Mouse (Mus musculus): ENCODE measurements around the gene Tspoap1. TPM values are rescaled to one million over a fixed set of nuclear protein-coding genes. Genes with fewer than 3 reads are reported as not detected.

The Tspoap1 gene
- 18.0 and 50.9 TPM in 2 replicates for polyA plus RNA-seq (2011; ENCODE audit: insufficient read depth, insufficient read length, low replicate concordance, missing spikeins)

- Histone ChIP-seq H3K27ac (ENCODE audit: control insufficient read depth, insufficient read depth, low read depth, low read length, poor library complexity) (peak within 1 kb of the TSS; percentile 1; the same call in 1 of the 2 replicates), H3K4me1 (ENCODE audit: control insufficient read depth, insufficient read depth, low read length) (peaks cover 4% of the 10 kb centered on the region), H3K4me3 (replicated peaks; ENCODE audit: control insufficient read depth, low read depth, low read length) (no peak within 1 kb of the TSS)
- 6% methylated on average over 23 of the region's 23 CpGs for WGBS
- TF ChIP-seq CTCF (IDR thresholded peaks at IDR 0.05; ENCODE audit: control insufficient read depth, insufficient read depth, low read length) (no peak), POLR2A (IDR thresholded peaks at IDR 0.05; ENCODE audit: borderline replicate concordance, control insufficient read depth, low read depth, low read length) (peak; percentile 73; the same call in 1 of the 2 replicates)
Measured at GRCm38 (mm10) chr11:87760301-87761081, at the start of gene Tspoap1. Gene Tspoap1, plus strand, starts transcription at chr11:87760541.

DNA sequence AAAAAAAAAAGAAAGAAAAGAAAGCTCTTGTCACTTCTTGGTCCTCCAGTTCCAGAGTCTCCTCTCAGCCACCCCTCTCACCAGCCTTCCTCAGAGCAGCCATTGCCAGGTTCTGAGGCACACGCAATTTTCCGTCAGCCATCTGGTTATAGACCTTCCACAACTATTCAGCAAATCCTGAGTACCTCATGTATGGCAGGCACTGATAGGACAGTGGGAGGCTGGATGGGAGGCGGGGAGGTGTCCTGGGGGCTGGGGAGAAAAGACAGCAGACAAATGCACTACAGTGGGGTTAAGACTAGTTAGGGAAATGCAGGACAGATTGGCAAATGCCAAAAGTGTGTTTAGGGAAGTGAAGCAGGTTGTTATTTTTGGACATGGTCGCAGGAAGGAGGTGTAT, 48.2 kb upstream of the Tspoap1 start:
- WGBS, result 31% methylated on average over 4 of the region's 4 CpGs
- Histone ChIP-seq H3K27ac (ENCODE audit: control insufficient read depth, insufficient read depth, low read depth, low read length, poor library complexity) (no peak overlapping the region), H3K4me3 (replicated peaks; ENCODE audit: control insufficient read depth, low read depth, low read length) (no peak overlapping the region), H3K4me1 (ENCODE audit: control insufficient read depth, insufficient read depth, low read length) (no peaks in the 10 kb centered on the region; the same call in 1 of the 2 replicates)
- no peak for TF ChIP-seq POLR2A (IDR thresholded peaks at IDR 0.05; ENCODE audit: borderline replicate concordance, control insufficient read depth, low read depth, low read length)
- TF ChIP-seq CTCF (IDR thresholded peaks at IDR 0.05; ENCODE audit: control insufficient read depth, insufficient read depth, low read length), result no peak

DNA sequence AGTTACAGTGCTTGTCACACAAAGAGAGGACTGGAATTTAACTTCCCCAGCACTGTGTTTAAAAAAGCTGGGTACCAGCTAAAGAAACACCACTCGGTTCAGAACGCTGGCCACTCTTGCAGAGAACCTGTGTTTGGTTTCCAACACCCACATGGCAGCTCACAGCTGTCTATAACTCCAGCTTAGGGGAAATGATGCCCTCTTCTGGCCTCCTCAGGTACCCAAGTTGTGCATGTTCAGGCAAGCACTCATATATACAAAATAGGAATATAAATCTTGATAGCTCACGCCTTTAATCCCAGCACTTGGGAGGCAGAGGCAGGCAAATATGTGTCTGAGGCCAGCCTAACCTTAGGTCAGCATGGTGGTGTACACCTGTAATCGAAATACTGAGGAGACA, 44.3 kb upstream of the Tspoap1 start:
- Histone ChIP-seq H3K4me3 (replicated peaks; ENCODE audit: control insufficient read depth, low read depth, low read length) (no peak overlapping the region), H3K4me1 (ENCODE audit: control insufficient read depth, insufficient read depth, low read length) (no peaks in the 10 kb centered on the region; the same call in none of the 2 replicates), H3K27ac (ENCODE audit: control insufficient read depth, insufficient read depth, low read depth, low read length, poor library complexity) (no peak overlapping the region)
- WGBS, result 82% methylated on average over 4 of the region's 4 CpGs
- TF ChIP-seq CTCF (IDR thresholded peaks at IDR 0.05; ENCODE audit: control insufficient read depth, insufficient read depth, low read length) (peak; percentile 34; the same call in 1 of the 2 replicates), POLR2A (IDR thresholded peaks at IDR 0.05; ENCODE audit: borderline replicate concordance, control insufficient read depth, low read depth, low read length) (no peak)

DNA sequence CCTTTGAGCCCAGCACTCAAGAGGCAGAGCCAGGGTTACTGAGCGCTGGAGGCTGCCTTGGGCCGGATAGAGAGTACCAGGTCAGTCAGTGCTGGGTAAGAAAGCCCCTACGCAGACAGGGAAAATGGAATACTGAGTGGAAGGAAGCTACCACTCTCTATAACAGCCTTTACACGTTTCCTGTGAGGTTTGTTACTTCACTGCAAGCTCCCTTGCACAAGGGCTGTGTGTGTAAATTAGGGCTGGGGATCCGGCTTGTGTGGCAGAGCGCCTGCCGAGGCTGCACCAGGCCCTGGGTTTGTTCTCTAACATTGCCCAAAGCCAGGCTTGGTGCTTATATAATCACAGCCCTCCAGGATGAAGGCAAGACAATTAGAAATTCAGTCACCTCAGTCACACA, 40.8 kb upstream of the Tspoap1 start:
- no peaks in the 10 kb centered on the region; the same call in 1 of the 2 replicates for H3K4me1 ChIP-seq (ENCODE audit: control insufficient read depth, insufficient read depth, low read length)
- 42% methylated on average over 7 of the region's 7 CpGs for WGBS
- peak overlapping the region; percentile 83 for H3K27ac ChIP-seq (ENCODE audit: control insufficient read depth, insufficient read depth, low read depth, low read length, poor library complexity)
- H3K4me3 ChIP-seq (replicated peaks; ENCODE audit: control insufficient read depth, low read depth, low read length), result peak overlapping the region; percentile 10
- no peak for TF ChIP-seq POLR2A (IDR thresholded peaks at IDR 0.05; ENCODE audit: borderline replicate concordance, control insufficient read depth, low read depth, low read length)
- TF ChIP-seq CTCF (IDR thresholded peaks at IDR 0.05; ENCODE audit: control insufficient read depth, insufficient read depth, low read length), result no peak

DNA sequence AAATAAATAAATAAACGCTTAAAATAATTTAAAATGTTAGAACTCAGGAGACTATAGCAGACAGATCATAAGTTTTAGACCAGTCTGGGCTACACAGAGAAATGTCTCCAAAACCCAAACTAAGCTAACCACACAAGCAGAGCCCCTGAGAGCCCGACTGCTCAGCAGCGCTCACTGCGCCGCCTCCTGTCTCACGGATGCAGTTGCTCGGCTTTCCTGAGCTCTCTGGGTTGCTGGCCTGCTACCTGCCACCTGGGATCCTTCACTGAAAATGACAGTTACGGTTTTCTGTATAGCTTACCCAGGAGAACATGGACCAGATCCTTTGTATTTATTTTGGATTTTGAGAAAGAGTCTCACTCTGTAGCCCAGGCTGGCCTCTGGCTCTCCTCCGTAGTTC, 40.0 kb upstream of the Tspoap1 start:
- no peaks in the 10 kb centered on the region; the same call in 1 of the 2 replicates for H3K4me1 ChIP-seq (ENCODE audit: control insufficient read depth, insufficient read depth, low read length)
- peak overlapping the region; percentile 17; the same call in 1 of the 2 replicates for H3K27ac ChIP-seq (ENCODE audit: control insufficient read depth, insufficient read depth, low read depth, low read length, poor library complexity)
- H3K4me3 ChIP-seq (replicated peaks; ENCODE audit: control insufficient read depth, low read depth, low read length), result no peak overlapping the region
- TF ChIP-seq CTCF (IDR thresholded peaks at IDR 0.05; ENCODE audit: control insufficient read depth, insufficient read depth, low read length) (no peak), POLR2A (IDR thresholded peaks at IDR 0.05; ENCODE audit: borderline replicate concordance, control insufficient read depth, low read depth, low read length) (no peak)
- 71% methylated on average over 9 of the region's 9 CpGs for WGBS

- no peaks in the 10 kb centered on the region; the same call in 1 of the 2 replicates for H3K4me1 ChIP-seq (ENCODE audit: control insufficient read depth, insufficient read depth, low read length)
- TF ChIP-seq POLR2A (IDR thresholded peaks at IDR 0.05; ENCODE audit: borderline replicate concordance, control insufficient read depth, low read depth, low read length) (no peak), CTCF (IDR thresholded peaks at IDR 0.05; ENCODE audit: control insufficient read depth, insufficient read depth, low read length) (no peak)
- H3K4me3 ChIP-seq (replicated peaks; ENCODE audit: control insufficient read depth, low read depth, low read length), result no peak overlapping the region
- 0 out of 2 replicates have a peak overlapping the region, but pooled peaks have one; percentile 17 for H3K27ac ChIP-seq (ENCODE audit: control insufficient read depth, insufficient read depth, low read depth, low read length, poor library complexity)
- 67% methylated on average over 9 of the region's 9 CpGs for WGBS
Measured at GRCm38 (mm10) chr11:87720839-87721238, 39.5 kb upstream of the Tspoap1 start.

- H3K27ac ChIP-seq (ENCODE audit: control insufficient read depth, insufficient read depth, low read depth, low read length, poor library complexity), result no peak overlapping the region
- WGBS, result 55% methylated on average over 3 of the region's 3 CpGs
- H3K4me3 ChIP-seq (replicated peaks; ENCODE audit: control insufficient read depth, low read depth, low read length), result no peak overlapping the region
- peaks cover 5% of the 10 kb centered on the region for H3K4me1 ChIP-seq (ENCODE audit: control insufficient read depth, insufficient read depth, low read length)
- TF ChIP-seq CTCF (IDR thresholded peaks at IDR 0.05; ENCODE audit: control insufficient read depth, insufficient read depth, low read length), result no peak
- TF ChIP-seq POLR2A (IDR thresholded peaks at IDR 0.05; ENCODE audit: borderline replicate concordance, control insufficient read depth, low read depth, low read length), result no peak
Measured at GRCm38 (mm10) chr11:87722168-87722567, 38.2 kb upstream of the Tspoap1 start.

DNA sequence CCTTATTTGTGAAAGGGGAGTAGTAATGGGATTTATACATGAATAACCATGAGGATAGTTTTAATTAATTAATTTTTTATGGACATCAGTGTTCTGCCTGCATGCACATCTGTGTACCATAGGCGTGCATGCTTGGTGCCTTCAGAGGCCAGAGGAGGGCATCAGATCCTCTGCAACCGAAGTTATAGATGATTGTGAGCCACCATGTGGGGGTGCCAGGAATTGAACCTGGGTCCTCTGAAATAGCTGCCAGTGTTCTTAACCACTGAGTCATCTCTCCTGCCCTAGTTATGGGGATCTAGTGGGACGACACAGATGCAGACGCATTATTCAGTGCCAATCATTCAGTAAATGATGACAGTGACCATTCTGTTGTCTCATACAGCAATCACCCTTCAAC, 37.5 kb upstream of the Tspoap1 start:
- no peak for TF ChIP-seq POLR2A (IDR thresholded peaks at IDR 0.05; ENCODE audit: borderline replicate concordance, control insufficient read depth, low read depth, low read length)
- TF ChIP-seq CTCF (IDR thresholded peaks at IDR 0.05; ENCODE audit: control insufficient read depth, insufficient read depth, low read length), result no peak; the same call in 1 of the 2 replicates
- WGBS, result 90% methylated on average over 4 of the region's 4 CpGs
- Histone ChIP-seq H3K4me1 (ENCODE audit: control insufficient read depth, insufficient read depth, low read length) (peaks cover 5% of the 10 kb centered on the region), H3K4me3 (replicated peaks; ENCODE audit: control insufficient read depth, low read depth, low read length) (no peak overlapping the region), H3K27ac (ENCODE audit: control insufficient read depth, insufficient read depth, low read depth, low read length, poor library complexity) (no peak overlapping the region)

Measured in bone marrow, adult 2 months (tissue).